ENCODE assay signal across 7 mouse cellular contexts in the genomic region with DNA sequence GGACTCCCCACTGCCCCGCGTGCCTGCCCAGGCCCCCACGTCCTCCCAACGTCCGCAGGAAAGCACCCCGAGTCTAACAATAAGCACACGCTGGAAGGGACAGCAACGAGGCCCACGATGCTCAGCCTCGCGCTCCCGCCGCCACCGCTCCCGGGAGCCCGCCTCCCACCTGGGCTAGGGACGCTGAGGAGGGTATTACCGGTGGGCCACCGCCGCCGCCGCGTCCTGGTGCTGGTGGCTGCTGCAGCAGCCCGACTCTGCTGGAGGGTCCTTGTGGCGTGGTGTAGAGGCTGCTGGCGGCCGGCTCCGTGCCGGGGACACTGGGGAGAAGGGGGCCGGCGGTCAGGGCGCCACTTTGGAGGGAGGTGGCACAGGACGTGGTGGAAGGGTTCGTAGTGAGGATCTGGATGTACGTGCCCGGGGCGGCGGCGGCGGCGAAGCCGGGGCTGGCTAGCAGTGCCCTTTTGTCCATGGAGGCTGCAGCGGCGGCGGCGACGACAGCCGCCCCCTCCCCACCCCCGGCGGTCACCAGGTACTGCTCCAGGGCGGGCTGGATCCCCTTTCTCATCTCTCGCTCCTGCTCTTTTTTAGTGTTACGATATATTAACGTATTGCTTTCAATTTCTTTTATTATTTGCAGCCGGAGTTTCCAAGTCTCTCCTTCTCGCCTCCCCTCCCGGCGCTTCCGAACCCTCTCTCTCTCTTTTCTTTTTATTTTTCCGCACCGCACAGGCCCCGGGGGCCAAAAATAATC. TPM values are rescaled to one million over a fixed set of nuclear protein-coding genes. Genes with fewer than 3 reads are reported as not detected.
DNase-seq lines count a peak whose midpoint lies in the region; ATAC-seq lines count a peak whose summit lies in the region.

No protein-coding gene starts in this region.

- DNase-seq in R1 (ENCODE audit: low read depth, low spot score), result peak; percentile 35
- peak; percentile 45 for DNase-seq in cerebellum, adult 8-10 months
- DNase-seq in frontal cortex, postnatal 25 days (ENCODE audit: low spot score in 2 of 2), result peak; percentile 18 to 25
- DNase-seq in induced T-regulatory cell, adult 2 months (ENCODE audit: low read depth), result peak; percentile 64
- peak; percentile 42 to 44 for DNase-seq in left cerebral cortex, postnatal 36 days (ENCODE audit: low spot score in 2 of 2)
- DNase-seq in spleen, postnatal 36 days (ENCODE audit: low spot score in 2 of 2), result peak; percentile 12 to 14

- intact Hi-C loops in left cerebral cortex, postnatal 36 days (cut with DNase I), result loop anchor here (2.0 kb wide), 1 partner anchor 128 kb away; no protein-coding TSS in a partner anchor

- WGBS in midbrain, embryonic 13.5 days, result under 1% methylated on average over 59 of the region's 62 CpGs

- peak overlapping the region; percentile 95 for H3K4me3 ChIP-seq in midbrain, embryonic 13.5 days (replicated peaks)

- peak overlapping the region; percentile 99 for H3K4me2 ChIP-seq in midbrain, embryonic 13.5 days (replicated peaks)

- peak overlapping the region; percentile 93 for H3K27ac ChIP-seq in midbrain, embryonic 13.5 days

- peaks cover 24% of the 10 kb centered on the region for H3K4me1 ChIP-seq in midbrain, embryonic 13.5 days (replicated peaks)

- ATAC-seq in midbrain, embryonic 13.5 days, result peak; percentile 2; the same call in 1 of the 2 replicates

- H3K9ac ChIP-seq in midbrain, embryonic 13.5 days (replicated peaks), result peak overlapping the region; percentile 92

- H3K36me3 ChIP-seq in midbrain, embryonic 13.5 days, result no peaks in the 10 kb centered on the region

- H3K9me3 ChIP-seq in midbrain, embryonic 13.5 days, result no peaks in the 10 kb centered on the region

- no peaks in the 10 kb centered on the region for H3K27me3 ChIP-seq in midbrain, embryonic 13.5 days

RNA-seq across cellular contexts. Expression of a gene that starts 0.6 kb away (rescaled TPM):
- 10 to 100 TPM; 18.7 to 18.8 TPM for total RNA-seq in left cerebral cortex, postnatal 36 days (2021)
- 7.0 and 7.6 TPM in 2 replicates for polyA plus RNA-seq in midbrain, embryonic 13.5 days (2015; fragmentation: Nextera tagmentation; extraction: Ambion mirVana)

Comparison
In these comparisons a context has a peak if more than half of its experiments do, and no peak if none do; other contexts are left out.
1. Peak in every context shown above with its lines: DNase-seq, ATAC-seq, H3K4me3 ChIP-seq and H3K27ac ChIP-seq.
2. DNase-seq: peak in every context shown above with its lines; median percentile 64 in induced T-regulatory cell, adult 2 months; 45 in cerebellum, adult 8-10 months; 43 in left cerebral cortex, postnatal 36 days; 35 in R1; 22 in frontal cortex, postnatal 25 days; 13 in spleen, postnatal 36 days.